Mouse (Mus musculus) erythroblast, embryonic 14.5 days (primary cell): ENCODE results near the gene Cog8. TPM values are rescaled to one million over a fixed set of nuclear protein-coding genes. Genes with fewer than 3 reads are reported as not detected.

Source experiments
- H3K27me3 ChIP-seq: 2 replicates; pipeline ENCODE4 v1.6.1; 2012; ENCODE audit warnings: inconsistent platforms; ENCODE audit not compliant: control insufficient read depth
- H3K36me3 ChIP-seq: 2 replicates; pipeline ENCODE4 v1.6.1; 2012; ENCODE audit warnings: mild to moderate bottlenecking, inconsistent platforms; ENCODE audit not compliant: control insufficient read depth
- H3K4me1 ChIP-seq: 2 replicates; pipeline ENCODE4 v1.6.1; 2012; ENCODE audit warnings: inconsistent platforms; ENCODE audit not compliant: control insufficient read depth
- H3K4me3 ChIP-seq: replicated peaks from 2 replicates; pipeline ENCODE3; 2012; ENCODE audit warnings: moderate library complexity, mild to moderate bottlenecking, inconsistent platforms
- H3K9me3 ChIP-seq: 2 replicates; pipeline ENCODE4 v1.6.1; 2012; ENCODE audit warnings: low read length, inconsistent platforms, mixed read lengths; ENCODE audit not compliant: control insufficient read depth
- GATA1 ChIP-seq: IDR thresholded peaks from 2 replicates; pipeline ENCODE4 v1.6.1; 2012; ENCODE audit warnings: low read length, inconsistent platforms, mixed read lengths
- TAL1 ChIP-seq: IDR thresholded peaks from 3 replicates; pipeline ENCODE4 v1.6.1; 2012; ENCODE audit warnings: low read length, inconsistent platforms, mixed read lengths
- polyA plus RNA-seq: library from polyadenylated mRNA; stranded (reverse); fragments of >175 nt; gene quantifications from 2 replicates; pipeline ENCODE4 v1.2.3, GENCODE M21; 2012

The Cog8 gene
- polyA plus RNA-seq, result 1.3 and 1.7 TPM in 2 replicates

- TF ChIP-seq TAL1, result no peak
- no peak for TF ChIP-seq GATA1
- Histone ChIP-seq H3K4me1 (peaks cover 43% of the 10 kb centered on the region), H3K36me3 (peaks cover 59% of the 10 kb centered on the region), H3K4me3 (peak within 1 kb of the TSS; percentile 79), H3K9me3 (no peaks in the 10 kb centered on the region; the same call in 1 of the 2 replicates), H3K27me3 (no peaks in the 10 kb centered on the region)
Measured at GRCm38 (mm10) chr8:107056076-107056972, at the start of gene Cog8, which contains the start of gene Nip7. TSS of gene Cog8 (minus strand) at chr8:107056689. TSS of gene Nip7 (plus strand) at chr8:107056877.

- Histone ChIP-seq H3K27me3 (no peaks in the 10 kb centered on the region), H3K4me1 (no peaks in the 10 kb centered on the region; the same call in 1 of the 2 replicates), H3K4me3 (no peak overlapping the region), H3K9me3 (no peaks in the 10 kb centered on the region), H3K36me3 (no peaks in the 10 kb centered on the region)
- no peak for TF ChIP-seq TAL1
- no peak for TF ChIP-seq GATA1
Measured at GRCm38 (mm10) chr8:107104547-107104946, 48.1 kb upstream of the Cog8 start.

- H3K36me3 ChIP-seq, result no peaks in the 10 kb centered on the region
- no peaks in the 10 kb centered on the region for H3K27me3 ChIP-seq
- H3K4me3 ChIP-seq, result no peak overlapping the region
- TF ChIP-seq TAL1, result no peak
- TF ChIP-seq GATA1, result no peak
- no peaks in the 10 kb centered on the region for H3K9me3 ChIP-seq
- peaks cover 10% of the 10 kb centered on the region for H3K4me1 ChIP-seq
Measured at GRCm38 (mm10) chr8:107100635-107101034, 44.1 kb upstream of the Cog8 start.

- no peak for TF ChIP-seq TAL1
- no peak for TF ChIP-seq GATA1
- Histone ChIP-seq H3K36me3 (peaks cover 28% of the 10 kb centered on the region), H3K27me3 (no peaks in the 10 kb centered on the region), H3K9me3 (no peaks in the 10 kb centered on the region), H3K4me3 (peak within 1 kb of the TSS; percentile 95), H3K4me1 (peaks cover 36% of the 10 kb centered on the region)
Measured at GRCm38 (mm10) chr8:107096366-107097036, 40.0 kb upstream of the Cog8 start, which contains the start of gene Terf2. TSS of gene Terf2 (minus strand) at chr8:107096547.

- H3K36me3 ChIP-seq, result peaks cover 33% of the 10 kb centered on the region
- TF ChIP-seq GATA1, result no peak
- no peak for TF ChIP-seq TAL1
- H3K4me1 ChIP-seq, result peaks cover 36% of the 10 kb centered on the region
- H3K27me3 ChIP-seq, result no peaks in the 10 kb centered on the region
- no peaks in the 10 kb centered on the region for H3K9me3 ChIP-seq
- H3K4me3 ChIP-seq, result peak overlapping the region; percentile 95
Measured at GRCm38 (mm10) chr8:107095717-107096365, 39.4 kb upstream of the Cog8 start.

GRCm38 (mm10) chr8:107090531-107090930 is 34.0 kb upstream of the Cog8 start:
- no peaks in the 10 kb centered on the region for H3K27me3 ChIP-seq
- H3K9me3 ChIP-seq, result peaks cover 2% of the 10 kb centered on the region; the same call in 1 of the 2 replicates
- no peak overlapping the region for H3K4me3 ChIP-seq
- H3K36me3 ChIP-seq, result peaks cover 77% of the 10 kb centered on the region
- no peak for TF ChIP-seq GATA1
- no peak for TF ChIP-seq TAL1
- peaks cover 26% of the 10 kb centered on the region for H3K4me1 ChIP-seq

GRCm38 (mm10) chr8:107088526-107089063 is 32.1 kb upstream of the Cog8 start:
- no peaks in the 10 kb centered on the region for H3K27me3 ChIP-seq
- H3K4me3 ChIP-seq, result no peak overlapping the region
- peaks cover 2% of the 10 kb centered on the region; the same call in 1 of the 2 replicates for H3K9me3 ChIP-seq
- H3K36me3 ChIP-seq, result peaks cover 84% of the 10 kb centered on the region
- peaks cover 6% of the 10 kb centered on the region for H3K4me1 ChIP-seq
- no peak for TF ChIP-seq TAL1
- no peak for TF ChIP-seq GATA1

GRCm38 (mm10) chr8:107086018-107086417 is 29.5 kb upstream of the Cog8 start:
- H3K27me3 ChIP-seq, result no peaks in the 10 kb centered on the region
- H3K4me3 ChIP-seq, result no peak overlapping the region
- H3K9me3 ChIP-seq, result peaks cover 2% of the 10 kb centered on the region; the same call in 1 of the 2 replicates
- H3K4me1 ChIP-seq, result no peaks in the 10 kb centered on the region
- H3K36me3 ChIP-seq, result peaks cover 87% of the 10 kb centered on the region
- TF ChIP-seq TAL1, result no peak
- TF ChIP-seq GATA1, result no peak

- peaks cover 2% of the 10 kb centered on the region; the same call in 1 of the 2 replicates for H3K9me3 ChIP-seq
- H3K27me3 ChIP-seq, result no peaks in the 10 kb centered on the region
- peaks cover 87% of the 10 kb centered on the region for H3K36me3 ChIP-seq
- no peak overlapping the region for H3K4me3 ChIP-seq
- no peaks in the 10 kb centered on the region for H3K4me1 ChIP-seq
- TF ChIP-seq TAL1, result no peak
- TF ChIP-seq GATA1, result no peak
Measured at GRCm38 (mm10) chr8:107085358-107085757, 28.9 kb upstream of the Cog8 start.
